Mouse (Mus musculus) brain, adult 2 months (tissue): ENCODE data around the gene Tmem82.

Experiments used
- DNase-seq: peaks from one replicate; pipeline ENCODE4 v3.0.0; 2011; ENCODE audit warnings: low read depth, low spot score

Tmem82 gene

GRCm38 (mm10) chr4:141641353-141641771, 22.9 kb upstream of the Tmem82 start:
- peak; percentile 41 for DNase-seq

- no peak for DNase-seq
These were observed 21.0 kb upstream of the Tmem82 start for GRCm38 (mm10) chr4:141639474-141639873.

GRCm38 (mm10) chr4:141636693-141637092, 18.3 kb upstream of the Tmem82 start:
- peak; percentile 58 for DNase-seq

GRCm38 (mm10) chr4:141635991-141636390, 17.6 kb upstream of the Tmem82 start:
- DNase-seq: no peak

- DNase-seq: no peak
These were observed 13.9 kb upstream of the Tmem82 start for GRCm38 (mm10) chr4:141632111-141632873.

GRCm38 (mm10) chr4:141631250-141631649, 12.8 kb upstream of the Tmem82 start:
- DNase-seq: no peak

- DNase-seq: no peak
These were observed 11.6 kb upstream of the Tmem82 start for GRCm38 (mm10) chr4:141630021-141630420.

- no peak for DNase-seq
These were observed 10.2 kb upstream of the Tmem82 start for GRCm38 (mm10) chr4:141628661-141629060.

- no peak for DNase-seq
These were observed 9.1 kb upstream of the Tmem82 start for GRCm38 (mm10) chr4:141627502-141627901.

- no peak for DNase-seq
These were observed 7.5 kb upstream of the Tmem82 start for GRCm38 (mm10) chr4:141625774-141626550.

- peak; percentile 56 for DNase-seq
These were observed 6.7 kb upstream of the Tmem82 start for GRCm38 (mm10) chr4:141624983-141625773.

GRCm38 (mm10) chr4:141624134-141624533, 5.7 kb upstream of the Tmem82 start:
- DNase-seq: no peak

- peak; percentile 25 for DNase-seq
These were observed 5.2 kb upstream of the Tmem82 start, which contains the start of gene Slc25a34 for GRCm38 (mm10) chr4:141623666-141624065. TSS of gene Slc25a34 (minus strand) at chr4:141623821.

GRCm38 (mm10) chr4:141623037-141623436, 4.6 kb upstream of the Tmem82 start:
- DNase-seq: no peak

GRCm38 (mm10) chr4:141622580-141622979, 4.1 kb upstream of the Tmem82 start:
- DNase-seq: no peak

GRCm38 (mm10) chr4:141622091-141622490, 3.7 kb upstream of the Tmem82 start:
- DNase-seq: no peak

GRCm38 (mm10) chr4:141621297-141621696, 2.9 kb upstream of the Tmem82 start:
- no peak for DNase-seq

GRCm38 (mm10) chr4:141619299-141619883, 958 bp upstream of the Tmem82 start:
- no peak for DNase-seq

- no peak for DNase-seq
These were observed 419 bp downstream of the Tmem82 start for GRCm38 (mm10) chr4:141617863-141618564.

GRCm38 (mm10) chr4:141617299-141617698, 1.1 kb downstream of the Tmem82 start:
- peak; percentile 31 for DNase-seq

GRCm38 (mm10) chr4:141616811-141617210, 1.6 kb downstream of the Tmem82 start:
- no peak for DNase-seq
